Mouse (Mus musculus): ENCODE results near the gene Entpd7.

Entpd7 gene

GRCm38 (mm10) chr19:43771499-43771969, 82.1 kb downstream of the Entpd7 start:
- DNase-seq (ENCODE audit: low spot score) = no peak

DNA sequence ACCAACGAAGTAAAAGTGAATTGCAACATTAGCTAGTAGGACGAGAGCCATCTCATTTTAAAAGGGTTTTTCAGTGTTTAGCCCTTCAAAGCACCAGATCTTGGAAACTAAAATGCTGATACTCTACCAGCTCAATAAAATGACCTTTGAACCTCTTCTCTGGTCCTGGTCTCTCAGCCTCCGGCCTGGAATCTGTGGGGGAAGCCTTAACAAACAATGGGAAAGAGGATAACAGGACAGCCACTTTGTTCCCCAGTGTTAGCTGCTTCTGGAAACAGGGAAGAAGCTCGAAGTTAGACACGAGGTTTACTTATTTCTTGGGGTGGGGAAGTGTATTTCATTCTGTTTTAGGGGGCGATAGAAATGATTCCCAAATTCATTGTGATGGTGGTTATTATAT, 82.8 kb downstream of the Entpd7 start:
- no peak for DNase-seq (ENCODE audit: low spot score)

DNA sequence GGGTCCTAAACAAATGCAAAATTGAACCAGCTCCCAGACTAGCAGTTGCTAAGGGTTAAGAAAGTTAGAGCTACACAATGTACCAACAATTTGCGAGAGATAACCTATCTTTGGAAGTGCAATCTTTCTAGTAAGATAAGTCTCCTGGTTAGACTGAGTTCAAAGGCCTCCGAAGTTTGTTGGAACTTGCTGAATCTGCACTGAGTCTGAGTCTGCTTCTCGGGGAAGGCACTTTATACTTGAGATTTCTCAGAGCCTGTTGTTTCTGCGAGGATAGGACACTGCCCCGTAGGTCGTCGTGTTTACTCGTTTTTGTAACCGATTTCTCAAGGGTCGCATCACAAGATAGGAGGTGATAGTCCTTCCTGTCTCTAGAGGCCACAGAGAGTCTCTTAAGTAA, 86.0 kb downstream of the Entpd7 start:
- no peak for DNase-seq (ENCODE audit: low spot score)

- no peak for DNase-seq (ENCODE audit: low spot score)
These were observed 87.1 kb downstream of the Entpd7 start for GRCm38 (mm10) chr19:43776561-43776960.

GRCm38 (mm10) chr19:43777308-43777707, 87.8 kb downstream of the Entpd7 start:
- no peak for DNase-seq (ENCODE audit: low spot score)

- no peak for DNase-seq (ENCODE audit: low spot score)
These were observed 90.9 kb downstream of the Entpd7 start for GRCm38 (mm10) chr19:43780391-43780790.

DNA sequence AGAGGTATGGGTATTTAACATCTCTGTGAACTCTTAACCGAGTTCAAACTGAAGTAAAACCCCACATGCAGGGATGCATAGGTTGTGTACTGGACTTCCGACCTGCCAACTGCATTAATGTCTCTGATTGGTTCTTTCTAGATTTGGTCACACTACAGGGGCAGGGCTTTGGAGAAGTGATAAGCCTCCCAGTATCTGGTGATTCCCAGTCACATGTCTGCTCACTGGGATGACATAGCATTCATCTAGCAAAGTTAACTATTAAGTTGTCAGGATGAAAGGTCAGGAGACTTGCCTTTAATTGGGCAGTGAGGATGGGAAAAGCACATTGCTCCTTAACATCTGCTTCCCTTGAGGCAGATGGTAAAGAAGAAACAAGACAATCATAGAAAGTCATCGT, 92.5 kb downstream of the Entpd7 start, which contains the start of gene Abcc2:
Gene Abcc2 (plus strand): TSS at position 213 of the 400 bp plus-strand sequence.
- DNase-seq (ENCODE audit: low spot score) = no peak
